Mouse (Mus musculus) embryo, embryonic 11.5 days (tissue): ENCODE measurements around the gene Tgfb3.

ENCODE experiments used
- DNase-seq: peaks from one replicate; pipeline ENCODE4 v3.0.0-alpha.2; 2012; ENCODE audit warnings: low read depth, low spot score

Gene Tgfb3

GRCm38 (mm10) chr12:86078553-86079201 is at the start of gene Tgfb3:
Tgfb3 (minus strand) TSS chr12:86079041.
- DNase-seq: peak; percentile 79

DNA sequence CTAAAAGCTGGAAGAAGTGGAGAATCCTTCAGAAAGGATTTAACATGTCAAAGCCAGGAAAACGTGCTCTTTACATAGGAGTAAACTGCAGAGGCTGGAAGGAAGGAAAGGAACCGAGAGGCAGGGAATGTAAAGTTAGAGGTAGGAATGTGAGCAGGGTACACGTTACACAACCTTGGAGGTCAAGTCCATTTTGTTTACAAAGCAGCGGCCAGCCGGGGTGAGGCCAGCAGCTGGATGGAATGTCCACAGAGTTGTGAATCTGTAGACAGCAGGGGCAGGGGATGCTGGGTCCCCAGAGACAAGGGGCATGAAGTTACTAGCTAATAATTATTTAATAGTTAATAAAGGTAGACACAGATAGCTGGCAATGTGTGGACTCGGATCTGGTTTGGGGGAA is 49.3 kb upstream of the Tgfb3 start:
- DNase-seq: no peak

DNA sequence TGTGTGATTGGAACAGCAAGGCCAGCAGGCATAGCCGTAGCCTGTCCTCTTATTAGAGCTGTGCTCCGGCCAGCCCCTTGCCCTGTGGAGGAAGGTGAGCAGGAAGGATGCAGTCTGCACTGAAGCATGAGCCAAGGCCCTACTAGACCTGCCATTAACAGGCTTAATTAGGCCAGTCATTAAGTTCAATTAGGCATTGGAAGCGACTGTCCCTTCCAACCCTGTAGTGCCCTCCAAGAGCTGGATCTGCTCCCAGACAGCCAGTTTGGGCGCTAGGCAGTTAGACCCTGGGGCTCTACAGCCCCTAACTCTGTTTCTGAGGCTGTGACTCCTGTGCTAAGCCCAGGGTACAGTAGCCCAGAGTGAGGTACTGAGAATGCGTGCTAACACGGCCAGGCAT is 45.2 kb upstream of the Tgfb3 start:
- no peak for DNase-seq

DNA sequence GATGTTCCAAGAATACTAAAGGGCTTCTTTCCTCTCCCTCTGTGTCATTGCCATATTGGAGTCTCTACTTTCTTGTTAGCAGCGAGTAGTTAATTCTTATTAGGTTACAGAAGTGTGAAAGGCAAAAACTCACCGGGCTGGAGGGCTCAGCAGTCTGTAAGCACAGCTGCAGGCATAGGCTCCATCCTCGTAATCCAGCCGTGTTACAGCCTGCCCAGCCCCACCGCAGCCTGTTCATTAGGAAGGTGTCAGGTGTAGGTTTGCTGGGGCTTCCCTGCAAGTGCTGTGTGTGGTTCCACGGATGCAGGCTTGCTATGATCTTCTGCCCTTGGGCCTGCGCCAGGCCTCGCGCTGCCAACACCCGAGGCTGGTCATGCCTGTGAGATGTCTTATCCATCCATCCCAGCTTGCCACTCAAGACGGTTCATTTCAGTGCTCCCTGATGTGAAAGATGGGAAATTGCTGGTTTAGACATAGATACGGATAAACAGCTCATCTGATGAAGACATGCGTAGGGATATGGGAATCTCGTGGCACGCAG is 37.5 kb upstream of the Tgfb3 start:
- no peak for DNase-seq

DNA sequence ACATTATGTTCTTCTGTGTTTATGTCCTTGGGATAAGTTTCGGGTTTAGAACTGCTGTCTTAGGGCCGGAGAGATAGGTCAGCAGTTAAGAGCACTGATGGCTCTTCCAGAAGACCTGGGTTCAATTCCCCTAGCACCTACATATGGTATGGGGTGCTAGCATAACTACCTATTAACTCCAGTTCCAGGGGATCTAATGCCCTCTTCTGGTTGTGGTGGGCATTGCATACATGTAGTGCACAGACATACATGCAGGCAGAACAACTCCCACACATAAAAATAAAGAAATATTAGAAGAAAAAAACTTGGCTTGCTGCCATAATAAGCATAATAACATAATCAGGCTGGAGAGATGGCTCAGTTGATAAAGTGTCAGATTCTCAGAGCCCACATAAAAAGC is 31.8 kb upstream of the Tgfb3 start:
- no peak for DNase-seq

DNA sequence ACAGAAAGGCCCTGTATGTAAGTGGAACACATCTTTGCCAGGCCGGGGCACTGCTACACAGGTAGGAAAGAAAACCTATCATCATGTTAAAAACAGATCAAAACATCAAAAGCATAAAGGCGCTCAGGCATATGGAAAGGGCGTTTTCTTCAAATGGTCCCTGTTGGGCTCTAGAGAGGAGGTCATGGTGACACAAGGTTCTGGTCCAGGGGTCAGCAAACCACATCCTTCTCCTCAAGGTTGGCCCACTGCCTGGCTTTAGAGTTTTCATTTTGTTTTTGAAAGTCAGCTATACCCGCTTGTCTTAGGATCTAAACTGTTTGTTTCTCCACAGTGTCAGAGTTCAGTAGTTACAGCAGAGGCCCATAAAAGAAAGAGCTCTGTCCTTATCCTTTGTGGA is 30.7 kb upstream of the Tgfb3 start:
- no peak for DNase-seq

GRCm38 (mm10) chr12:86107645-86108044 is 28.8 kb upstream of the Tgfb3 start:
- DNase-seq: no peak

GRCm38 (mm10) chr12:86106086-86106485 is 27.2 kb upstream of the Tgfb3 start:
- DNase-seq: no peak

DNA sequence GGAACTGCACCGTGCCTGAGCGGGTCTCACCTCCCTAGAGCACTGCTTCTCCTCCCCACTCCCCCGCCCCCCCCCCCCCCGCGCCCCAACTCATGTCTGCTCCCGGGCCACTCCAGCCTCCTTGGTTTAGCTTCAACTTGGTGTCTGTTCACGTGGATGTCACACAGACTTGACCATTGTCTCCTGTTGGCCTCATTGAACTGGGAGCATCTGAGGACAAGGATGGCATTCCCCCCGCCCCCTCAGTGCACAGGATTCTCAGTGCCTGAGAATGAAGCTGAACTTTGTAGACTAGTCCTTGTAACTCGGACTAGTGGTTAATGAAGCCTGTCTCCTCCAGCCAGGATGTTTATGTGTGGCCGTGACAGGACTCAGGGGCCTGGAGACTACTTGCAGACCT is 26.7 kb upstream of the Tgfb3 start:
- no peak for DNase-seq

DNA sequence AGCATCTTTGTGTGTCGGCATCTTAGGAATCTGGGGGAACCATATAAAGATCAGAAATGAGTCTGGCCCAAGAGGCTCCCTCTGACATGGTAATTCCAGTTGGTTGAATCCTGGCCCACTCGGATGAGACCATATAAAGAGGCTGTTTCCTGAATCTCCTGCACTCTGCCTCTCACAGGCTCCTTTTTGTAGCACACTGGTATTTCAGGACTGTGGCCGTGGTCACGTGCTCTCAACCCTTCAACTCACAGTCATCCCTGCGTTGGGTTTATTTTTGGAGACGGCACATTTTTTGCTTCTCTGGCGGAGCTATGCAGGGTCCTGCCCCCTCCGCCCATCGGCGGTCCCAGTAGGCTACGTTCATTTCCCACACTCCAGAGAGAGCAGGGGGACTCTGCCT is 25.5 kb upstream of the Tgfb3 start:
- no peak for DNase-seq

GRCm38 (mm10) chr12:86103852-86104251 is 25.0 kb upstream of the Tgfb3 start:
- DNase-seq: no peak

GRCm38 (mm10) chr12:86103391-86103790 is 24.6 kb upstream of the Tgfb3 start:
- DNase-seq: no peak

- DNase-seq: no peak
Measured at GRCm38 (mm10) chr12:86102686-86103085, 23.8 kb upstream of the Tgfb3 start.

- DNase-seq: no peak
Measured at GRCm38 (mm10) chr12:86100711-86101110, 21.9 kb upstream of the Tgfb3 start.

- no peak for DNase-seq
Measured at GRCm38 (mm10) chr12:86097781-86098180, 18.9 kb upstream of the Tgfb3 start.

- DNase-seq: no peak
Measured at GRCm38 (mm10) chr12:86095806-86096205, 17.0 kb upstream of the Tgfb3 start.

GRCm38 (mm10) chr12:86094075-86094474 is 15.2 kb upstream of the Tgfb3 start:
- no peak for DNase-seq

DNA sequence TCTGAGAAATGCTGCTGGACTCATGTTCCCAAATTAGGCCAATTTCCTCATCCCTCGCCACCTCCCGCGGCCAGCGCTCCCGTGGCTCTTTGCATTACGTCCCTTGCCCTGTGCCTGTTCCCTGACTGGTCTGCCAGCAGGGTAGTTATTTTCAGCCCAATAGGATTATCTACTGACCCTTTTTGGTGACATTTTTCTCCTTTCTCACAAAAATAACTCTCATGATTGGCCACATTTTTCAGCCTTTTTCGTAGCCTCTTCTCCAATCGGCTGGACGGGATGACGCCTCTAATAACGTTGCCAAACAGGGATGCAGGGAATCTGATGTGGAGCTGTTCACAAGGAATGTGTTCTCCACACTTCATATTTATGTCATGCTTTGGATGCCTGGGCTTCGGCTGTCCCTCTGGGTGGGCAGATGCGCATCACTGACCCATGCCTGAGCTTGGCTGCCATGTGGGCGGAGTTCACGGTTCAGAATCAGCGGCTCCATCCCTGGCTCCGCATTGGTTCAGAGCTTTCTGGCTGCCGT is 12.8 kb upstream of the Tgfb3 start:
- no peak for DNase-seq

DNA sequence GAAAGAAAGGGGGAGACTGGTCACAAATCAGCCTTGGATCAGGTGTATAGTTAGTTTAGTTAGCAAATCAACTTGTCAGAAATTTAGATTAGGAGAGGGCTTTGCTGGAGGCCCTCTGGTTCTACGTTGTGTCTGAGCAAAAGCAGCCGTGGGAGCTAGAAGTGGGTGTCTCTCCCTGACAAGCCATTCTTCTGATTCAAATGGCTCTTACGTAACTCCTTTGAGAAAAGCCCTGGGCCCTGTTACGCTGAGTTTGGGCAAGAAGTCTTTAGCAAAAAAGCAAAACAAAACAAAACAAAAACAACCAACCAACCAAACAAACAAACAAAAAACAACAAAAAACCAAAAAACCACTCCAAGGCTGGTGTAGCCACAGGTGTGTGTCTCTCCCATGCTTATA is 11.9 kb upstream of the Tgfb3 start:
- DNase-seq: no peak

GRCm38 (mm10) chr12:86088042-86088441 is 9.2 kb upstream of the Tgfb3 start:
- DNase-seq: no peak

DNA sequence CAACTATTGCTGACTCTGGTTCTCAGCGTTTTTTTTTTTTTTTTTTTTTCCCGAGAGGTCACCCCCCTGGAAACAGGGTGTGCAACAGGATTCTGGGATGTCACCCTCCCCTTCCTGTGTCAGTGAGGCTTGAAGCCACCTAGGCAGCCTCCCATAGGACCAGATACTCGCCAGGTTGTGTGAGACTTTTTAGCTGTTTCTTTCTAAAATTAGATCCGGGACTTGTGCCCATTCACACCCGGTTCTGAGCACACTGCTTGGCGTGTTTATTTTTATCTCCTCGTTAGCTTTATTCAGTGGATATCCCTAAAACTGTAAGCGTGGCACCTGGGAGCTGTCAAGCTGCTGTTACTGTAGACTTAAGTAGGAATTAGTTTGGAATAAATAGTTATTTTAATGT is 7.7 kb upstream of the Tgfb3 start:
- DNase-seq: no peak

DNA sequence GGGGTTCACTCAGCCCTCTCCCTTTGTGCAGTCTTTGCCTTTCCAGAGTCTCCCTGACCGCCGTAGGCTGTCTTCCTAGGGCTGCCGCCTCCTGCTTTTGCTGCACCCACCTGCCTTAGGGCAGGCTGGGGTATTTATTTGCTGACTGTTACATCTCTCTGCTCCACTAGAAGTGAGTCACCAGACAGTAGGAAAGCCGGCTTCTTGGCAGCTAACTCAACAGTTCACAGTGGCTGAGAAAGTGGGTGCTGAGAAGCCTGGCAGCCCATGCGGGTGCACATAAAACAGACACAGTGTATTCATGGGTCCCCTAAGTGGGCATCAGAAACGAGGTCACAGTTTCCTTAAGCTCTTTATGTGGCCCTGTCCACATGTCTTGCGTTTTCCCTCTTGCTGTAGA is 7.0 kb upstream of the Tgfb3 start:
- no peak for DNase-seq

DNA sequence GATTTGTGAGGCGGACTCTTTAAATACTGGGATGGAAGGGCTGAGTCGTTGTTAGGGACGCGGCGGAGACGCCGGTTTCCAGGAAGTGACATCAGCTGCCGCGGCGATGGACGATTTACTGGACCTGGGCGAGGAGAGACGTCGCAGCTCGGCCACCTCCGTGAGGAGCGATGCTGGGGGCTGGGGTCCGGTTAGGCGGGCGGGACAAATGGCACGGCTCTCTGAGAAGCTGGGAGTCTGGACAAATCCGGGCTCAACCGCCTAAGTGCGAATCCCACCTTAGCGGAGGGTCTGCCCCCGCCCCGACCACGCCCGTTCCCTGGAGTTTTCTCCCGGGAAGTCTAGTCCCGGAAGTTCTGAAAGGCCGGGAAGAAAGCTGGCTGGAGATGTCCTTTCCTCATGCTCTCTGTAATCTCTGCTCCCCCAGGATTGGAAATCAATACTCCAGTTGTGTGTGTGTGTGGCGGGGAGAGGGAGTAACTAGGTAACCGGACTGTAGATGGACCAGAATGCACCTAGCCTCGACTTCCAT is 3.7 kb upstream of the Tgfb3 start, which contains the start of gene Ift43:
Ift43 (plus strand) TSS at position 61 of the 532 bp plus-strand sequence.
- DNase-seq: peak; percentile 67
